Mouse (Mus musculus) thymus, adult 2 months (tissue): ENCODE results near the gene Tmem200b.

Source experiments
- CTCF ChIP-seq: fragments of 200-500 bp; IDR thresholded peaks from 2 replicates; pipeline ENCODE4 v1.5.1; 2012; ENCODE audit warnings: mild to moderate bottlenecking, control low read depth, low read length, moderate library complexity, borderline replicate concordance; ENCODE audit not compliant: control insufficient read depth, poor library complexity, insufficient read depth; ENCODE audit errors: extremely low read depth
- POLR2A ChIP-seq: fragments of 200-500 bp; IDR thresholded peaks from 2 replicates; pipeline ENCODE4 v1.6.1; 2012; ENCODE audit warnings: mild to moderate bottlenecking, low read length, control low read depth, moderate library complexity; ENCODE audit not compliant: control insufficient read depth, poor library complexity, insufficient read depth; ENCODE audit errors: extremely low read depth

- TF ChIP-seq CTCF (no peak), POLR2A (no peak)
Measured at GRCm38 (mm10) chr4:131875242-131875641, 46.3 kb upstream of the Tmem200b start.
